Mouse (Mus musculus) lung, adult 2 months (tissue): ENCODE results near the gene Gm11562.

Source experiments
- CTCF ChIP-seq: fragments of 200-500 bp; IDR thresholded peaks from 2 replicates; pipeline ENCODE4 v1.5.1; 2011; ENCODE audit warnings: mild to moderate bottlenecking, low read length, control low read depth; ENCODE audit not compliant: insufficient read depth
- POLR2A ChIP-seq: fragments of 200-500 bp; IDR thresholded peaks from 2 replicates; pipeline ENCODE4 v1.6.1; 2011; ENCODE audit warnings: low read depth, mild to moderate bottlenecking, control low read depth, low read length, borderline replicate concordance; ENCODE audit errors: extremely low read depth

GRCm38 (mm10) chr11:99662802-99663201 lies 42.6 kb upstream of the Gm11562 start:
- TF ChIP-seq CTCF (no peak), POLR2A (no peak)
